Mouse (Mus musculus): ENCODE results near the gene Gdf1. TPM values are rescaled to one million over a fixed set of nuclear protein-coding genes. Genes with fewer than 3 reads are reported as not detected.

The Gdf1 gene
- 3.7 and 4.5 TPM in 2 replicates for polyA plus RNA-seq (2016; fragmentation: Nextera tagmentation; extraction: Ambion mirVana)

GRCm38 (mm10) chr8:70329124-70329834 is at the start of gene Gdf1:
Gene Gdf1, plus strand, starts transcription at chr8:70329817.
- WGBS: 20% methylated on average over 14 of the region's 14 CpGs
- peak within 1 kb of the TSS; percentile 46 for H3K9ac ChIP-seq (replicated peaks)
- H3K36me3 ChIP-seq: peaks cover 48% of the 10 kb centered on the region
- H3K4me2 ChIP-seq (replicated peaks): peak within 1 kb of the TSS; percentile 31
- ATAC-seq (ENCODE audit: low FRiP score, low read depth): no peak
- H3K27ac ChIP-seq (replicated peaks): no peak within 1 kb of the TSS; the same call in 1 of the 2 replicates
- H3K27me3 ChIP-seq: peaks cover 30% of the 10 kb centered on the region
- H3K9me3 ChIP-seq: no peaks in the 10 kb centered on the region
- peak within 1 kb of the TSS; percentile 18 for H3K4me3 ChIP-seq
- H3K4me1 ChIP-seq: peaks cover 32% of the 10 kb centered on the region

GRCm38 (mm10) chr8:70281001-70281400 is 48.6 kb upstream of the Gdf1 start:
- Histone ChIP-seq H3K9me3 (no peaks in the 10 kb centered on the region), H3K4me2 (replicated peaks) (no peak overlapping the region), H3K36me3 (peaks cover 14% of the 10 kb centered on the region), H3K27me3 (no peaks in the 10 kb centered on the region; the same call in 1 of the 2 replicates), H3K27ac (replicated peaks) (no peak overlapping the region), H3K9ac (replicated peaks) (no peak overlapping the region), H3K4me3 (no peak overlapping the region), H3K4me1 (peaks cover 15% of the 10 kb centered on the region)
- WGBS: 48% methylated on average over 3 of the region's 3 CpGs
- ATAC-seq (ENCODE audit: low FRiP score, low read depth): no peak

GRCm38 (mm10) chr8:70282603-70283135 is 46.9 kb upstream of the Gdf1 start, which contains the start of gene Homer3:
Gene Homer3, plus strand, starts transcription at chr8:70282827.
- ATAC-seq (ENCODE audit: low FRiP score, low read depth): peak; percentile 90
- peaks cover 4% of the 10 kb centered on the region; the same call in 1 of the 2 replicates for H3K9me3 ChIP-seq
- H3K36me3 ChIP-seq: peaks cover 30% of the 10 kb centered on the region
- H3K4me1 ChIP-seq: peaks cover 15% of the 10 kb centered on the region
- H3K27me3 ChIP-seq: no peaks in the 10 kb centered on the region; the same call in 1 of the 2 replicates
- peak within 1 kb of the TSS; percentile 79 for H3K27ac ChIP-seq (replicated peaks)
- peak within 1 kb of the TSS; percentile 93 for H3K9ac ChIP-seq (replicated peaks)
- 2% methylated on average over 35 of the region's 36 CpGs for WGBS
- peak within 1 kb of the TSS; percentile 71 for H3K4me3 ChIP-seq
- H3K4me2 ChIP-seq (replicated peaks): peak within 1 kb of the TSS; percentile 85

GRCm38 (mm10) chr8:70283136-70284077 is 46.2 kb upstream of the Gdf1 start:
- H3K4me1 ChIP-seq: peaks cover 13% of the 10 kb centered on the region
- peak overlapping the region; percentile 71 for H3K4me3 ChIP-seq
- H3K9me3 ChIP-seq: peaks cover 4% of the 10 kb centered on the region; the same call in 1 of the 2 replicates
- peak overlapping the region; percentile 85 for H3K4me2 ChIP-seq (replicated peaks)
- peak; percentile 48 for ATAC-seq (ENCODE audit: low FRiP score, low read depth)
- peak overlapping the region; percentile 93 for H3K9ac ChIP-seq (replicated peaks)
- H3K27ac ChIP-seq (replicated peaks): peak overlapping the region; percentile 79
- under 1% methylated on average over 55 of the region's 55 CpGs for WGBS
- H3K36me3 ChIP-seq: peaks cover 38% of the 10 kb centered on the region
- H3K27me3 ChIP-seq: no peaks in the 10 kb centered on the region

- Histone ChIP-seq H3K9ac (replicated peaks) (peak overlapping the region; percentile 7; the same call in 1 of the 2 replicates), H3K4me3 (peak overlapping the region; percentile 71), H3K4me1 (peaks cover 13% of the 10 kb centered on the region), H3K9me3 (peaks cover 4% of the 10 kb centered on the region; the same call in 1 of the 2 replicates), H3K27me3 (no peaks in the 10 kb centered on the region), H3K4me2 (replicated peaks) (peak overlapping the region; percentile 85), H3K27ac (replicated peaks) (no peak overlapping the region), H3K36me3 (peaks cover 48% of the 10 kb centered on the region)
- no peak for ATAC-seq (ENCODE audit: low FRiP score, low read depth)
- WGBS: 72% methylated on average over 5 of the region's 5 CpGs
Observed at GRCm38 (mm10) chr8:70284421-70284820, 45.2 kb upstream of the Gdf1 start.

GRCm38 (mm10) chr8:70285304-70285703 is 44.3 kb upstream of the Gdf1 start:
- Histone ChIP-seq H3K27me3 (no peaks in the 10 kb centered on the region), H3K4me2 (replicated peaks) (no peak overlapping the region), H3K36me3 (peaks cover 55% of the 10 kb centered on the region), H3K9me3 (peaks cover 4% of the 10 kb centered on the region; the same call in 1 of the 2 replicates), H3K9ac (replicated peaks) (no peak overlapping the region), H3K4me1 (peaks cover 13% of the 10 kb centered on the region), H3K27ac (replicated peaks) (no peak overlapping the region), H3K4me3 (no peak overlapping the region)
- 99% methylated on average over 15 of the region's 15 CpGs for WGBS
- no peak for ATAC-seq (ENCODE audit: low FRiP score, low read depth)

GRCm38 (mm10) chr8:70286737-70287136 is 42.9 kb upstream of the Gdf1 start:
- H3K4me3 ChIP-seq: no peak overlapping the region
- ATAC-seq (ENCODE audit: low FRiP score, low read depth): no peak
- H3K4me2 ChIP-seq (replicated peaks): no peak overlapping the region
- H3K4me1 ChIP-seq: peaks cover 13% of the 10 kb centered on the region
- WGBS: 86% methylated on average over 8 of the region's 8 CpGs
- no peak overlapping the region for H3K9ac ChIP-seq (replicated peaks)
- H3K27me3 ChIP-seq: no peaks in the 10 kb centered on the region
- H3K36me3 ChIP-seq: peaks cover 69% of the 10 kb centered on the region
- peaks cover 4% of the 10 kb centered on the region; the same call in 1 of the 2 replicates for H3K9me3 ChIP-seq
- no peak overlapping the region for H3K27ac ChIP-seq (replicated peaks)

GRCm38 (mm10) chr8:70293988-70294405 is 35.6 kb upstream of the Gdf1 start:
- Histone ChIP-seq H3K4me3 (no peak overlapping the region), H3K4me2 (replicated peaks) (no peak overlapping the region), H3K4me1 (no peaks in the 10 kb centered on the region), H3K36me3 (peaks cover 92% of the 10 kb centered on the region), H3K27ac (replicated peaks) (peak overlapping the region; percentile 10; the same call in 1 of the 2 replicates), H3K9ac (replicated peaks) (no peak overlapping the region), H3K9me3 (no peaks in the 10 kb centered on the region), H3K27me3 (no peaks in the 10 kb centered on the region)
- 78% methylated on average over 5 of the region's 5 CpGs for WGBS
- no peak for ATAC-seq (ENCODE audit: low FRiP score, low read depth)

GRCm38 (mm10) chr8:70300881-70301280 is 28.7 kb upstream of the Gdf1 start:
- H3K36me3 ChIP-seq: peaks cover 54% of the 10 kb centered on the region
- H3K4me1 ChIP-seq: peaks cover 26% of the 10 kb centered on the region
- H3K4me2 ChIP-seq (replicated peaks): no peak overlapping the region
- WGBS: 80% methylated on average over 3 of the region's 3 CpGs
- H3K27me3 ChIP-seq: no peaks in the 10 kb centered on the region
- H3K9ac ChIP-seq (replicated peaks): no peak overlapping the region
- H3K4me3 ChIP-seq: no peak overlapping the region
- H3K27ac ChIP-seq (replicated peaks): no peak overlapping the region
- ATAC-seq (ENCODE audit: low FRiP score, low read depth): no peak
- H3K9me3 ChIP-seq: no peaks in the 10 kb centered on the region

GRCm38 (mm10) chr8:70302358-70302890 is 27.2 kb upstream of the Gdf1 start, which contains the start of the genes Ddx49 and Cope:
Gene Ddx49, minus strand, starts transcription at chr8:70302489.
Gene Cope, plus strand, starts transcription at chr8:70302518.
- H3K9ac ChIP-seq (replicated peaks): peak within 1 kb of the TSS; percentile 77
- H3K4me1 ChIP-seq: peaks cover 26% of the 10 kb centered on the region
- H3K27ac ChIP-seq (replicated peaks): peak within 1 kb of the TSS; percentile 31; the same call in 1 of the 2 replicates
- peak within 1 kb of the TSS; percentile 90 for H3K4me3 ChIP-seq
- H3K4me2 ChIP-seq (replicated peaks): peak within 1 kb of the TSS; percentile 97
- H3K9me3 ChIP-seq: no peaks in the 10 kb centered on the region
- WGBS: under 1% methylated on average over 40 of the region's 40 CpGs
- ATAC-seq (ENCODE audit: low FRiP score, low read depth): peak; percentile 90
- peaks cover 54% of the 10 kb centered on the region for H3K36me3 ChIP-seq
- H3K27me3 ChIP-seq: no peaks in the 10 kb centered on the region

- Histone ChIP-seq H3K4me3 (peak overlapping the region; percentile 90), H3K27me3 (no peaks in the 10 kb centered on the region), H3K9me3 (no peaks in the 10 kb centered on the region), H3K9ac (replicated peaks) (peak overlapping the region; percentile 77), H3K4me1 (peaks cover 26% of the 10 kb centered on the region), H3K4me2 (replicated peaks) (peak overlapping the region; percentile 97), H3K27ac (replicated peaks) (peak overlapping the region; percentile 31; the same call in 1 of the 2 replicates), H3K36me3 (peaks cover 54% of the 10 kb centered on the region)
- WGBS: 5% methylated on average over 16 of the region's 16 CpGs
- peak; percentile 19 for ATAC-seq (ENCODE audit: low FRiP score, low read depth)
Observed at GRCm38 (mm10) chr8:70302901-70303300, 26.7 kb upstream of the Gdf1 start.
